Comparison of ENCODE assay signal across 10 mouse cellular contexts in the genomic region with DNA sequence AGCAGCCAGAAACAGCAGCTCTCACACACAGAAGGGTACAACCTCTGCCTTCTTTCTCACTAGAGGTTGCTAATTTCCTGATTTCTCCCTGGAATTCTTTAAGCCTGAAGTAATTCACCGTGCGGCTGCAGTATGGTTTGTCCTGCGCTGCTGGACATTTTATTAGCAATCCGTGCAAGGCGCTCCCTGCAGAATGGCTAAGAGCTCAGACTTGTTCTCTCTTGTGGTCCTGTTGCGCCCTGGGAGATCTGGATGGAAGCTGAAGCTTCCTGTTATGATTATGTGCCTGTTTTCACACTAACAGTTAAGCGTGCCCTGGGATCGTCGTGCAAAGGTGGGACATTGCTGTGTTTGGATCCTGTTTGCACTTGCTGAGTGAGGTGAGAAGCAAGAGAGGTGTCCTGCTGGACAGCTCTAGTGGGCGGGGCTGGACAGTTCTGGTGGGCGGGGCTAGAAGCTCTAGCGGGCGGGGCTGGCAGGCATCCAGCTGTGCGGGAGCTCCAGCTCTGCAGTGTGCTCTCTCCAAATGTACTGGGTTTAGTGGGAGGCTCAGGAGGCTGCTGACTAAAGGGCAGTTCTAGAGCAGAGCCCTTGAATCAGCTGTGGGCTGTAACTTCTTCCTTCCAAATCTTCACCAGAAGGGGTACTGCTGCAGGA.
DNase-seq lines count a peak whose midpoint lies in the region; ATAC-seq and TF ChIP-seq lines count a peak whose summit lies in the region.
"Had no signal": no experiment of that assay in that cellular context is flagged by ENCODE, and none has a peak within 500 bp of the region (broad histone marks: within the 10 kb centered on the region; RNA-seq: fewer than 3 reads in every experiment).

No protein-coding gene starts in this region.

- no peak overlapping the region for H3K27ac ChIP-seq in kidney, postnatal 0 days
- no peak overlapping the region for H3K27ac ChIP-seq in liver, postnatal 0 days (ENCODE audit: low read depth)

- ATAC-seq in kidney, postnatal 0 days (replicated peaks; ENCODE audit: low FRiP score, low read depth), result no peak; the same call in 1 of the 2 replicates
- ATAC-seq in liver, postnatal 0 days, result no peak

- no peaks in the 10 kb centered on the region for H3K36me3 ChIP-seq in kidney, postnatal 0 days (ENCODE audit: insufficient read depth, low read length)
- H3K36me3 ChIP-seq in liver, postnatal 0 days (replicated peaks; ENCODE audit: insufficient read depth, low read length), result no peaks in the 10 kb centered on the region

- peak; percentile 49 for DNase-seq in adrenal gland, postnatal 14 days
- no peak for DNase-seq in adrenal gland, postnatal 4 days (ENCODE audit: low spot score in 2 of 2)
- DNase-seq in kidney, postnatal 0 days (ENCODE audit: low spot score), result peak; percentile 74
- DNase-seq in kidney, adult 9 months, result no peak
- peak; percentile 49 for DNase-seq in embryo, embryonic 10.5 days (ENCODE audit: low spot score)
- peak; percentile 39 for DNase-seq in liver, postnatal 0 days
- DNase-seq in cerebellum, postnatal 4 days (ENCODE audit: low spot score in 2 of 2), result no peak
- no peak for DNase-seq in right cerebral cortex, postnatal 4 days
- DNase-seq: thymus, postnatal 36 days had no signal

- no peak overlapping the region for H3K4me3 ChIP-seq in kidney, postnatal 0 days (replicated peaks; ENCODE audit: low read depth, low read length)
- H3K4me3 ChIP-seq in liver, postnatal 0 days (ENCODE audit: low read depth, low read length), result no peak overlapping the region
- H3K4me3 ChIP-seq: megakaryocyte, embryonic 14.5 days had no signal

- no peaks in the 10 kb centered on the region for H3K9me3 ChIP-seq in kidney, postnatal 0 days (replicated peaks; ENCODE audit: low read length)
- no peaks in the 10 kb centered on the region for H3K9me3 ChIP-seq in liver, postnatal 0 days (ENCODE audit: low read length)

- 35% methylated on average over 14 of the region's 14 CpGs for WGBS in kidney, postnatal 0 days
- WGBS in liver, postnatal 0 days (ENCODE audit: insufficient replicate concordance), result 38% methylated on average over 14 of the region's 14 CpGs

- no peaks in the 10 kb centered on the region for H3K4me1 ChIP-seq in kidney, postnatal 0 days (replicated peaks; ENCODE audit: insufficient read depth, low read length)
- H3K4me1 ChIP-seq in liver, postnatal 0 days (ENCODE audit: insufficient read depth), result no peaks in the 10 kb centered on the region
- H3K4me1 ChIP-seq: megakaryocyte, embryonic 14.5 days had no signal

- H3K9ac ChIP-seq in kidney, postnatal 0 days (ENCODE audit: low read depth, low read length), result no peak overlapping the region
- no peak overlapping the region for H3K9ac ChIP-seq in liver, postnatal 0 days (replicated peaks)

- no peaks in the 10 kb centered on the region for H3K27me3 ChIP-seq in kidney, postnatal 0 days (ENCODE audit: insufficient read depth, low read length)
- no peaks in the 10 kb centered on the region for H3K27me3 ChIP-seq in liver, postnatal 0 days (ENCODE audit: insufficient read depth, low read length)

- H3K4me2 ChIP-seq in kidney, postnatal 0 days (ENCODE audit: low read length), result no peak overlapping the region
- no peak overlapping the region for H3K4me2 ChIP-seq in liver, postnatal 0 days (ENCODE audit: low read depth, low read length)

- TF ChIP-seq CTCF in kidney, postnatal 0 days (IDR thresholded peaks at IDR 0.05; ENCODE audit: low read depth), result no peak
- no peak for TF ChIP-seq CTCF in liver, postnatal 0 days (IDR thresholded peaks at IDR 0.05; ENCODE audit: low read depth)

- no peak for TF ChIP-seq EP300 in liver, postnatal 0 days (IDR thresholded peaks at IDR 0.05; ENCODE audit: low read depth)

Comparison
In these comparisons a context has a peak if more than half of its experiments do, and no peak if none do; other contexts are left out.
1. DNase-seq: peak in adrenal gland, postnatal 14 days (single experiment), kidney, postnatal 0 days (single experiment), embryo, embryonic 10.5 days (single experiment) and liver, postnatal 0 days (single experiment); none in adrenal gland, postnatal 4 days (0 of 2), kidney, adult 9 months (single experiment), cerebellum, postnatal 4 days (0 of 2) and right cerebral cortex, postnatal 4 days (single experiment).